Mouse (Mus musculus): ENCODE measurements around the gene Herc2. TPM values are rescaled to one million over a fixed set of nuclear protein-coding genes. Genes with fewer than 3 reads are reported as not detected.

Gene Herc2
- total RNA-seq, 4 experiments from 2014 or later, result 115 to 140 (median 125) TPM

DNA sequence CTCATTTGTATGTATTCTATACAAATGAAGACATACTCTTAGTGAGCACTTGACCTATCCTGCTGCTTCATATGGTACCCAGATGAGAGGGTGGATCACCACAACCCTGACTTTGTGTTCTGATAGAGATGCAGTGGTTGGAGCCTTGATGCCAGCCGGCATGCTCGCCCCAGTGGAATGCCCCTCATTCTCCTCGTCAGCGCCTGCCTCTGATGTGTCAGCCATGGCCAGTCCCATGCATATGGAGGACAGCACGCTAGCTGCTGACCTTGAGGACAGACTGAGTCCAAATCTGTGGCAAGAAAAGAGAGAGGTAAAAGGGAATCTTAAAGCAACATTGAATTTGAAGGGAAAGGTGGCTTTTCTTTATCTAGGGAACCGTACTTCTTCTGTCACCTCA, 141.0 kb downstream of the Herc2 start:
- DNase-seq (ENCODE audit: low spot score in 2 of 2), result no peak

DNA sequence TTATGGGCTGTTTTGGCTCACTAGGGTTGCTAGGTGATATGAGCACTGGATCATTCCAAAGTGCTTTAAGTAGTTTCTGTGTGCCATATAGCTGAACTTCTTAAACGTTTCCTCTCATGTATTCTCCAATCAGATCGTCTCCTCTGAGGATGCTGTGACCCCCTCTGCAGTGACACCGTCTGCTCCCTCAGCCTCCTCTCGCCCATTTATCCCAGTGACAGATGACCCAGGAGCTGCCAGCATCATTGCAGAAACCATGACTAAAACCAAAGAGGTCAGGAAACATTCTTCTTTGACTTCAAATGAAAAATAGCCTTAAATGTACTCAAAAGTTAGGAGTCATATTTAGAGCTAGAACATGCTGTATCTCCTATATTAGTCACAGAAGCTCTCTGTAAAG, 141.7 kb downstream of the Herc2 start:
- DNase-seq (ENCODE audit: low spot score in 2 of 2), result no peak

DNA sequence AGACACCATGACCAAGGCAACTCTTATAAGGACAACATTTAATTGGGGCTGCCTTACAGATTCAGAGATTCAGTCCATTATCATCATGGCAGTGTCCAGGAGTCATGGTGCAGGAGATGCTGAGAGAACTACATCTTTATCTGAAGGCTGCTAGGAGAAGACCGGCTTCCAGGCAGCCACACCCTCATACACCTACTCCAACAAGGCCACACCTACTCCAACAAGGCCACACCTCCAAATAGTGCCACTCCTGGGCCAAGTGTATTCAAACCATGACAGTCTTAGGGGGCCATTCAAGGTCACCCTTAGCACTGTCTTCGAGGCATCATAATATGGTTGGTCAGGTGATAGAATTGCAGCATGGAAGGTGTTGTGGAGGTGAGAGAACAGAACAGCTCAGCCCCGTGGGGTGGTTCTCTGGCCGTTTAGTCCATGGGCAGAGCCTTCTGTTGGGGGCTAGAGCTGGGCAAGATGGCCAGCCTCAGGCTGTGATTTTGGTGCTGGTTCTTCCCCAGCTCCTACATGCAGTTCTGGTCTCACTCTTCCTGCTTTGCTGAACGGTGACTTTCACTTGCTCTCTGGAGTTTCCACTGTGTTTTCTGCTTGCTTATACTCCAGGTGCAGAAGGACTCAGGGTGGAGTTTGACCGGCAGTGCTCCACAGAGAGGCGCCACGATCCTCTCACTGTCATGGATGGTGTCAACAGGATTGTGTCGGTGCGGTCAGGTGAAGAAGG, 151.7 kb downstream of the Herc2 start:
- no peak for DNase-seq (ENCODE audit: low spot score in 2 of 2)

DNA sequence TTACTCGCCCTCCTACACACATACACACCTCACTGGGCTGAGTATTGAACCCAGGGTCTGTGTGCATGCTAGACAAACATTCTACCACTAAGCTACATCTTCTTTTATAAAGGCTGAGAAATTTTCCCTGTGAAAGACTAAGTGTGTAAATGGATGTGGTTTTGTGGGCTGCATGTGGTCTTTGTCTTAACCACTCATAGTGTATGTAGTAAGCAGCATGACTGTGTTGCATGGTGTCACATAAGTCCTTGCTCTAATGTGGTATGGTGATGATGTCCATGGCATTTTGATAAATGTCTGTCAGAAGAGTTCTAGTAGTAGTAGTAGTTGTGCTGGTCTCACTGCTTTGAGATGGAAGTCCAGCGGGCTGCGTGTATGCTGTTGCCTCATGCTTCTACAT, 152.8 kb downstream of the Herc2 start:
- no peak for DNase-seq (ENCODE audit: low spot score in 2 of 2)

DNA sequence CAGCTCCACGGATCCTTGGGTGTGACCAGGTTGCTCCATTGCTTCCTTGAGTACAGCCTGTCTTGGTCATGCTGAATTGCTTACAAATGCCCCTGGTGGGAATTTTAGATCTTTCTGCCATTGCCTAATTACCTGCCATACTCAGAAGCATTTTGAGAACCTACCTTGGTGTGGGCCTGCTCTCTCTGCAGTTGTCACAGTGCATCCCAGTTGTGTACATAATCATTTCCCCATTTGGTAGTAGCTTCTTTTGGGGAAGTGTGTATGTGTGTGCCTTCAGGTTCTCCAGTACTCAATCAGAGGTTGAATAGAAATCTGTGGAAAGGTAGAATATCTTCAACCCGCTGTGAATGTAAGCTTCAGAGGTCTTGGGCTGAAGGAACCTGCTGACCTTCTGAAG, 153.3 kb downstream of the Herc2 start:
- DNase-seq (ENCODE audit: low spot score in 2 of 2), result no peak

DNA sequence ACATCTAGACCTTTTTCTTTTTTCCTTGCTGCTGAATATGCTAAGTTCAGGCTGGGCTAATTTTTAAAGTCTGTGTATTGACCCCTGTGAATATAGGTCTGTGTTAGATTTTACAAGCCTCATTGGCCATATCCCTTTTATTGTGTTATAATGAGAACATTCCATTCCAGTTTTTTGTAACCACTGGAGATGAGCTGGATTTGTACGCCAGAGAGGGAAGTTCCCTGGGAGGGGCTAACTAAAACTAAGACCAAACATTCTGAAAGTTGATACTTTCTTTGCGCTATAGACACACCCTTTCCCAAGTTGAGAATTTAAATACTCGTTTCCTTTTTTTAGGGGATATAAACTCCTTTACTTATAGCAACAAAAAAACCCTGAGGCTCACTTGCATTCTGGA, 154.9 kb downstream of the Herc2 start:
- DNase-seq (ENCODE audit: low spot score in 2 of 2), result no peak

DNA sequence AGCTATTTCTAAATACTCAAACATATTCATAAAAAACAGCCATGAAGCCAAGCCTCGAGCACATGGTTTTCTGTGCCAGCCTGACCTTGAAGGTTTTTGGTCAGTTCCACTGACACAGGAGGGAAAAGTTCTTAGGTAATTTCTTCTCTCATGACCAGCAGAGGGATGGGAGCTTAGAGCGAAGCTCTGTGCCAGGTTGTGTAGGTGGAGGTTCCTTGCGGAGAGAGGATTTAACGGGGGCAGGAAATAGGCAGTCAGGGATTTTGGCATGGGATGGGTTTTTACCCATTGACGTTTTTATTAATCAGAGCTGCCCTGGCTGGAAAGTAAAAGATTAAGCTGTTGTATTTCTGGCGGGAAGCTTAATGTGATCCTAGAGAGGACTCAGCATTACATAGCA, 170.8 kb downstream of the Herc2 start:
- no peak for DNase-seq (ENCODE audit: low spot score in 2 of 2)

DNA sequence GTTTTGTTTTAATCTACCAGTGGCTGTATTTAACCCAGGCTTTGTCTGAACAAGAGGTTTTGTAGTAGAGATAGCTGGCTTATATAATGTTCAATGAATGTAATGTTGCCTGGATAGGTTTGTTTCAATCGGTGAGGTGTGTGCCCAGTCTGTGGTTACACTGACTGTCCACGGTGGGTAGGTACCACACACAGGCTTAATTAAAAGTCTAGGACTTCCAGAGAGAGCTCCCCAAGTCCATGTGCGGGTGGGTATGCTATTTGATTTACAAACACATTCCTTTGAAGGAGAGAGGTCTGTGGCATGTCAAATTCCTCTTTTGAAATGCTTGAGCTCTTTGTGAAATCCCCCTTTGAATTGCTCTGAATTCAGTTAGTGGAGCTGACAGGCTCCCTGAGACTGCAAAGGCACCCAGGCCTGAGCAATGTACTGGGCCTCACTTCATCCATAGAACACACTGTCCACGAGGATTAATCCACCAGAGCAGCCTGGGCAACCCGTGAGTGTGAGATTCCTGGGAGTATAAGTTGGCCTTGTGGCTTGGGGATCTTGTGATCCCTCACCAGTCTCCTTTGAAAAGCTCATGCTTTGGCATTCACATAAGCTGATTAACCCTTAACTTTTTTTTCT, 185.9 kb downstream of the Herc2 start:
- no peak for DNase-seq (ENCODE audit: low spot score in 2 of 2)

DNA sequence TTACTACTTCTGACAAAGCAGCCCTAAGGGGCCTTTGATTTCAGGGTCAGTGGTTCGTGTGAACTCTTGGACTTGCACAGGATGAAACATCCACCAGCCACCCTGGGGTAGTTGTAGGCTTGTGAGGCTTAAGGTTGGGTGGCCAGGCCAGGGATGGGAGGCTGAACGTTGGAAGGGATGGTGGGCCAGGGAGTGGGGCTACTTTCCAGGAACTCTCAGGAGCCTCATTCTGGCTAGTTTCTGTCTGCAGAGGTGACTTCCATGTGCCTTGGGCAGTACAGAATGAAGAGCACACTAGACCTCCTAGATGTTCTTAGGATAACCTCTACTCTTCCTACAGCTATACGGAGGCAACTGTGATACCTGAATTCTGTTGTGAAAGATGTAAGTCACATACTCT, 186.6 kb downstream of the Herc2 start:
- no peak for DNase-seq (ENCODE audit: low spot score in 2 of 2)

DNA sequence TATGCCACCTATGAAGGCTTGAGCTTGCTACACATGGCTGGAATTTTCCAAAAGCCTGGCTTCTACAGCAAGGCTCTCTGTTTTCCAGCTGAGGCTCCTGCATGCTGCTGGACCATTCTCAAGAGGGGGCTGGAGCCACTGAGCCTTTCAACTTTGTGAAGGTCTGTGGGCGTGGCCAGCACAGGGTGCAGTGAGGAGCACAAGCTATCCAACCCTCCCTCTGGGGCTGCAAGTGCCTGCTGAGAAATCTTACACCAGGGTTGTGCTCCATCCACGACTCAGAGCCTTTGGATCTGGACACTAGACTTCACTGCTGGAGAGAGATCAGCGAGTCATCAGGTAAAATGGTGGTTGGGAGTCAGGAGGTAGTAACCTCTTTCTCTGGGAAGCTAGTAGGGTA, 189.5 kb downstream of the Herc2 start, which contains the start of gene Oca2:
Oca2 (plus strand) TSS at position 218 of the 400 bp plus-strand sequence.
- no peak for DNase-seq (ENCODE audit: low spot score in 2 of 2)

DNA sequence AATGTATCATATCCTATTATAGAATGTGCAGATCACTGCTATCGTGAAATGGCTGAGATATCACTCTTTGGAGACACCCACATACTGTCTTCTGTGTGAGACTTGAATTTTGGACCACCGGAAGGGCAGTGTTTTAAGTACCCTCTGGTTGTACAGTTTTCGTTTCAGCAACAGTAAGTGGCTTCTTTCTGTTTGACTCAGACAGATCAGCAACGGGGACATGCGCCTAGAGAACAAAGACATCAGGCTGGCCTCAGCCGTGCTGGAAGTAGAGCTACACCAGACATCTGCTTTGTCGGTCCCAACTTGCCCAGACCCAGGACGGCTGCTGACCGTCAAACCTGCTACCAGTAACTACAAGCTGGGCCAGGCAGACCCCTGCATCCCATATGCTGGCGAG, 204.6 kb downstream of the Herc2 start:
- no peak for DNase-seq (ENCODE audit: low spot score in 2 of 2)

DNA sequence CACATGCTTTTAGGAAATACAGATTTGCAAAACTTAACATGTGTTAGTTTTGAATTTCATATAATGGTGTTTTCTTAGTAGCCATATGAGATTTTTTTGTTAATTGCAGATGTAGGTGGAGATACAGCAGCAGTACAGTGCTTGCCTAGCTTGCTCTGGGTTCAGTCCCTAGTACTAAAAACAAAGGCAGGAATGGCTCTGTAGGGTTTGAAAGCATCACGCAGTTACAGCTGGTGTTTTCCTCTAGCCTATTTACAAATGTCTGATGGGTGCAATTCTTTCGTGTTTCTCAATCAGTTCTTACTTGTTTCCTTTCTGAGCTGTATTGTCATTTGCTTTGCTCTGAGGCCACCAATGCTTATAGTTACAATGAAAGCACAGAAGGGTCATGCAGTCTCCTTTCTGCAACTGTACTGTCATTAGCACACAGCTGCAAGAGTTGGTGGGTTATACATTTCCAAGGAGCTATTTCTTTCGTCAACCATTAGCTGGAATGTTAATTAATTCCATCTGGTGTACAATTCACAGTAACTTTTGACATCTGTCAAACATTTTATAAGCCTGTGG, 208.0 kb downstream of the Herc2 start:
- no peak for DNase-seq (ENCODE audit: low spot score in 2 of 2)

DNA sequence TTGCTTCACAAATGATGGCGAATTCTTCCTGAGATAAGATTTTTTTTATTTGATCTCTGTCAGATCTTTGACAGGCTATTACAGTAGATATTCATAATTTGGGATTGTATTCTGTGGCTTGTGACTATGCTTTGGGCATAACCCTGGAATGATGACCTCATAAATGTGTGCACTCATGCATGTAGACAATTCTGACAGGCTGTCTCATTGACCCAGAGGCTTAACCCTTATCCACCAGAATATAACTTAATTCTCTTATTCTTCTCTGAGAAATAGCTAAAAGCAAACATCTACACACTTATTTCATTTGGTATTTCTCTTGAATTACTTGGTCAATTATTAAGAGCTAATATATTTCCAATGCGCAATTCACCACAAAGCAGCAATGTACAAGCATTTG, 227.5 kb downstream of the Herc2 start:
- no peak for DNase-seq (ENCODE audit: low spot score in 2 of 2)

Other genes with a start within 250 kb of the Herc2 start
- 10 to 100 TPM; 78.3 to 86.9 (median 81.4) TPM for gene Cyfip1, start 208.5 kb upstream of the Herc2 start, total RNA-seq (2022)
- 10 to 100 TPM; 45.1 to 51.3 (median 48.6) TPM for gene Nipa2, start 87.7 kb upstream of the Herc2 start, total RNA-seq (2022)
- gene Nipa1, start 30.2 kb upstream of the Herc2 start, total RNA-seq (2022), result 10 to 100 TPM; 63.2 to 75.9 (median 64.6) TPM
- under 1 TPM; 0.13 to 0.51 (median 0.29) TPM for gene Oca2, start 189.6 kb downstream of the Herc2 start, total RNA-seq (2022)